Mouse (Mus musculus) E14TG2a.4 (cell line): ENCODE data around the gene Tmtc4.

Source experiments
- H3K27me3 ChIP-seq: 2 replicates; pipeline ENCODE4 v1.6.1; 2014; ENCODE audit warnings: low read length, control low read depth; ENCODE audit not compliant: insufficient read depth
- H3K36me3 ChIP-seq: 2 replicates; pipeline ENCODE4 v1.6.1; 2014; ENCODE audit warnings: low read length, control low read depth; ENCODE audit not compliant: insufficient read depth
- H3K4me1 ChIP-seq: replicated peaks from 2 replicates; pipeline ENCODE4 v1.6.1; 2014; ENCODE audit warnings: low read depth, low read length, control low read depth
- H3K4me3 ChIP-seq: replicated peaks from 2 replicates; pipeline ENCODE4 v1.5.1; 2014; ENCODE audit warnings: mild to moderate bottlenecking, low read length
- H3K9me3 ChIP-seq: 2 replicates; pipeline ENCODE4 v1.6.1; 2014; ENCODE audit warnings: low read length, control low read depth
- CTCF ChIP-seq: conservative IDR thresholded peaks from 2 replicates; pipeline ENCODE4 v1.5.1; 2014; ENCODE audit warnings: low read length
- NANOG ChIP-seq: IDR thresholded peaks from 2 replicates; pipeline ENCODE4 v1.6.1; 2014; ENCODE audit warnings: borderline replicate concordance, low read length, mixed read lengths
- POU5F1 ChIP-seq: IDR thresholded peaks from 2 replicates; pipeline ENCODE4 v1.6.1; 2014; ENCODE audit warnings: low read length, borderline replicate concordance

The Tmtc4 gene

GRCm38 (mm10) chr14:122902884-122903283 lies 81.0 kb downstream of the Tmtc4 start:
- Histone ChIP-seq H3K4me1 (no peaks in the 10 kb centered on the region), H3K36me3 (peaks cover 34% of the 10 kb centered on the region), H3K27me3 (no peaks in the 10 kb centered on the region), H3K9me3 (no peaks in the 10 kb centered on the region), H3K4me3 (no peak overlapping the region)
- TF ChIP-seq NANOG (no peak), CTCF (0 out of 2 replicates have a peak, but pooled peaks have one; percentile 4)

- no peak for TF ChIP-seq POU5F1
- TF ChIP-seq CTCF: no peak
- TF ChIP-seq NANOG: no peak
- H3K27me3 ChIP-seq: no peaks in the 10 kb centered on the region
- H3K4me1 ChIP-seq: no peaks in the 10 kb centered on the region
Observed at GRCm38 (mm10) chr14:122902136-122902535, 81.7 kb downstream of the Tmtc4 start.

GRCm38 (mm10) chr14:122901715-122902114 lies 82.1 kb downstream of the Tmtc4 start:
- Histone ChIP-seq H3K4me1 (no peaks in the 10 kb centered on the region), H3K4me3 (no peak overlapping the region), H3K9me3 (no peaks in the 10 kb centered on the region), H3K36me3 (peaks cover 34% of the 10 kb centered on the region), H3K27me3 (no peaks in the 10 kb centered on the region)
- TF ChIP-seq NANOG (no peak), POU5F1 (no peak), CTCF (no peak)

More at GRCm38 (mm10) chr14:122902136-122902535, 81.7 kb downstream of the Tmtc4 start:
- peaks cover 34% of the 10 kb centered on the region for H3K36me3 ChIP-seq
- H3K4me3 ChIP-seq: no peak overlapping the region
- H3K9me3 ChIP-seq: no peaks in the 10 kb centered on the region

- Histone ChIP-seq H3K36me3 (peaks cover 34% of the 10 kb centered on the region), H3K9me3 (no peaks in the 10 kb centered on the region), H3K4me1 (no peaks in the 10 kb centered on the region), H3K4me3 (no peak overlapping the region), H3K27me3 (no peaks in the 10 kb centered on the region)
- TF ChIP-seq CTCF (peak; percentile 39), POU5F1 (no peak), NANOG (no peak)
Observed at GRCm38 (mm10) chr14:122901177-122901576, 82.7 kb downstream of the Tmtc4 start.

GRCm38 (mm10) chr14:122900679-122901078 lies 83.2 kb downstream of the Tmtc4 start:
- no peaks in the 10 kb centered on the region for H3K4me1 ChIP-seq
- TF ChIP-seq POU5F1 (no peak), NANOG (no peak), CTCF (no peak)

GRCm38 (mm10) chr14:122898550-122898949 lies 85.3 kb downstream of the Tmtc4 start:
- H3K27me3 ChIP-seq: no peaks in the 10 kb centered on the region
- H3K36me3 ChIP-seq: peaks cover 20% of the 10 kb centered on the region
- H3K9me3 ChIP-seq: no peaks in the 10 kb centered on the region
- H3K4me3 ChIP-seq: no peak overlapping the region
- 0 out of 2 replicates have a peak, but pooled peaks have one; percentile 6 for TF ChIP-seq CTCF
- TF ChIP-seq POU5F1: no peak
- TF ChIP-seq NANOG: no peak
- no peaks in the 10 kb centered on the region for H3K4me1 ChIP-seq

More at GRCm38 (mm10) chr14:122900679-122901078, 83.2 kb downstream of the Tmtc4 start:
- Histone ChIP-seq H3K36me3 (peaks cover 34% of the 10 kb centered on the region), H3K27me3 (no peaks in the 10 kb centered on the region), H3K4me3 (no peak overlapping the region), H3K9me3 (no peaks in the 10 kb centered on the region)

- no peaks in the 10 kb centered on the region for H3K9me3 ChIP-seq
- no peaks in the 10 kb centered on the region for H3K27me3 ChIP-seq
- TF ChIP-seq POU5F1 (no peak), NANOG (no peak), CTCF (no peak)
- H3K4me1 ChIP-seq: no peaks in the 10 kb centered on the region
- H3K36me3 ChIP-seq: peaks cover 31% of the 10 kb centered on the region
- no peak overlapping the region for H3K4me3 ChIP-seq
Observed at GRCm38 (mm10) chr14:122896106-122896505, 87.7 kb downstream of the Tmtc4 start.

- TF ChIP-seq NANOG (no peak), POU5F1 (no peak), CTCF (no peak)
- Histone ChIP-seq H3K4me3 (no peak overlapping the region), H3K27me3 (no peaks in the 10 kb centered on the region), H3K4me1 (no peaks in the 10 kb centered on the region), H3K9me3 (no peaks in the 10 kb centered on the region), H3K36me3 (peaks cover 45% of the 10 kb centered on the region)
Observed at GRCm38 (mm10) chr14:122891470-122891968, 92.3 kb downstream of the Tmtc4 start.

- Histone ChIP-seq H3K27me3 (no peaks in the 10 kb centered on the region), H3K9me3 (no peaks in the 10 kb centered on the region), H3K36me3 (peaks cover 50% of the 10 kb centered on the region), H3K4me1 (no peaks in the 10 kb centered on the region), H3K4me3 (no peak overlapping the region)
- TF ChIP-seq POU5F1: no peak
Observed at GRCm38 (mm10) chr14:122888480-122888872, 95.4 kb downstream of the Tmtc4 start.
